Mouse (Mus musculus): ENCODE measurements around the gene Ckmt2. TPM values are rescaled to one million over a fixed set of nuclear protein-coding genes. Genes with fewer than 3 reads are reported as not detected.

The Ckmt2 gene
- polyA plus RNA-seq, 1 experiment from 2014 or later, result not detected

Other genes with a start within 250 kb of the Ckmt2 start
- 0.10 and 0.63 TPM in 2 replicates for gene Acot12, start 135.4 kb downstream of the Ckmt2 start, polyA plus RNA-seq (2015; fragmentation: Nextera tagmentation; extraction: Ambion mirVana)
- gene Zcchc9, start 69.2 kb downstream of the Ckmt2 start, polyA plus RNA-seq (2015; fragmentation: Nextera tagmentation; extraction: Ambion mirVana), result 18.5 and 18.6 TPM in 2 replicates

Data from midbrain, embryonic 16.5 days (tissue).